Comparison of ENCODE assay signal across 1 mouse cellular context in the genomic region with DNA sequence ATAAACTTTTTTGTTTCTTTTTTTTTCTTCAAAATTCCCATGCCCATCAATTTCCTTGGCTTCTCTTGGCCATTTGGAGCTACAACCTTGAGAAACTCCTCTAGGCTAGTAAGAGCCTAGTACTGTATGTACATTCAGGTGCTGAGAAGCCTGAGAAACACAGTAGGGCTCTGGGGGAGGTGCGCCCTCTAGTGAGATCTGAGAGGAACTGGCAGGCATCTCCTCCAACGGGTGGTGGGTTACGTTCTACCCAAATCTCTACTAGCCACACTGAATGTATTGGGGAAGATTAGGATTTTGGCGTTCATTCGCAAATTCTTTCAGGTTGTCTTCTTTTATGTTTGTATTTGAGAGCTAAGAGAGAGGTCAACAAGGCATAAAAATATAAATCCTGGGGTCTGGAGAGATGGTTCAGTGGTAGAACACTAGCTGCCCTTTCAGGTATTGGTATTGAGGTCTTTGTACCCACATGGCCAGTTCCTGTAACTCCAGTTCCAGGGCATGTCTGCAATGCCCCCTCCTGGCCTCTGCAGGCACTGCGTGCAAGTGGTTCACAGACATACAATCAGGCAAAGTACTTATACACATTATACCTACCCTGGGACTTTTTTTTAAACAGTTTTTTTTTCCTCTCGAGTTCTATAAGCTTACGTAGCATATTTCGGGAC.
TF ChIP-seq lines count a peak whose summit lies in the region.

No protein-coding gene starts in this region.

TF ChIP-seq in ES-E14, 5 proteins besides CTCF, POLR2A, EP300 and RAD21 (continued from another document):
- no peak for TF ChIP-seq MAFK (IDR thresholded peaks at IDR 0.05; ENCODE audit: insufficient read depth, low read depth, low read length)
